Mouse (Mus musculus): ENCODE measurements around the gene D430041D05Rik.

The D430041D05Rik gene

GRCm38 (mm10) chr2:104178251-104178650 is 232.6 kb downstream of the D430041D05Rik start:
- TF ChIP-seq GATA4 (IDR thresholded peaks at IDR 0.05; ENCODE audit: insufficient replicate concordance, low read length): no peak

- no peak for TF ChIP-seq GATA4 (IDR thresholded peaks at IDR 0.05; ENCODE audit: insufficient replicate concordance, low read length)
These were observed 233.7 kb downstream of the D430041D05Rik start for GRCm38 (mm10) chr2:104176979-104177704.

GRCm38 (mm10) chr2:104176166-104176978 is 234.4 kb downstream of the D430041D05Rik start:
- no peak for TF ChIP-seq GATA4 (IDR thresholded peaks at IDR 0.05; ENCODE audit: insufficient replicate concordance, low read length)

- no peak for TF ChIP-seq GATA4 (IDR thresholded peaks at IDR 0.05; ENCODE audit: insufficient replicate concordance, low read length)
These were observed 235.2 kb downstream of the D430041D05Rik start for GRCm38 (mm10) chr2:104175476-104176165.

GRCm38 (mm10) chr2:104173431-104173830 is 237.4 kb downstream of the D430041D05Rik start:
- TF ChIP-seq GATA4 (IDR thresholded peaks at IDR 0.05; ENCODE audit: insufficient replicate concordance, low read length): no peak

- no peak for TF ChIP-seq GATA4 (IDR thresholded peaks at IDR 0.05; ENCODE audit: insufficient replicate concordance, low read length)
These were observed 238.0 kb downstream of the D430041D05Rik start for GRCm38 (mm10) chr2:104172695-104173348.

- TF ChIP-seq GATA4 (IDR thresholded peaks at IDR 0.05; ENCODE audit: insufficient replicate concordance, low read length): no peak
These were observed 242.5 kb downstream of the D430041D05Rik start for GRCm38 (mm10) chr2:104168186-104168896.

GRCm38 (mm10) chr2:104167765-104168164 is 243.0 kb downstream of the D430041D05Rik start:
- TF ChIP-seq GATA4 (IDR thresholded peaks at IDR 0.05; ENCODE audit: insufficient replicate concordance, low read length): no peak

GRCm38 (mm10) chr2:104165631-104166030 is 245.2 kb downstream of the D430041D05Rik start:
- TF ChIP-seq GATA4 (IDR thresholded peaks at IDR 0.05; ENCODE audit: insufficient replicate concordance, low read length): no peak

GRCm38 (mm10) chr2:104163978-104164487 is 246.8 kb downstream of the D430041D05Rik start:
- TF ChIP-seq GATA4 (IDR thresholded peaks at IDR 0.05; ENCODE audit: insufficient replicate concordance, low read length): no peak

- TF ChIP-seq GATA4 (IDR thresholded peaks at IDR 0.05; ENCODE audit: insufficient replicate concordance, low read length): no peak
These were observed 247.4 kb downstream of the D430041D05Rik start for GRCm38 (mm10) chr2:104163418-104163817.

GRCm38 (mm10) chr2:104157831-104158230 is 253.0 kb downstream of the D430041D05Rik start:
- TF ChIP-seq GATA4 (IDR thresholded peaks at IDR 0.05; ENCODE audit: insufficient replicate concordance, low read length): no peak

GRCm38 (mm10) chr2:104153876-104154275 is 256.9 kb downstream of the D430041D05Rik start:
- no peak for TF ChIP-seq GATA4 (IDR thresholded peaks at IDR 0.05; ENCODE audit: insufficient replicate concordance, low read length)

- no peak for TF ChIP-seq GATA4 (IDR thresholded peaks at IDR 0.05; ENCODE audit: insufficient replicate concordance, low read length)
These were observed 257.5 kb downstream of the D430041D05Rik start for GRCm38 (mm10) chr2:104153345-104153744.
